Mouse (Mus musculus) layer of hippocampus, postnatal 14 days (tissue): ENCODE results near the gene Dspp. TPM values are rescaled to one million over a fixed set of nuclear protein-coding genes. Genes with fewer than 3 reads are reported as not detected.

ENCODE experiments used
- DNase-seq, 2 experiments: peaks; one replicate each; pipeline ENCODE4 v3.0.0; 2021 to 2022; ENCODE audit warnings: low spot score in 2 of 2, mixed read lengths in 1 of 2
- long read RNA-seq, 2 experiments: library from polyadenylated mRNA; stranded (forward); transcript quantifications; one replicate each; pipeline ENCODE4 v2.0.0; 2021
- total RNA-seq, 2 experiments: library from RNA; stranded (reverse); gene quantifications; 2 replicates each; pipeline ENCODE4 v1.2.3; 2021

The Dspp gene
- total RNA-seq = not detected
- long read RNA-seq, experiment 1 = 0 reads
- long read RNA-seq, experiment 2 = 0 reads

DNA sequence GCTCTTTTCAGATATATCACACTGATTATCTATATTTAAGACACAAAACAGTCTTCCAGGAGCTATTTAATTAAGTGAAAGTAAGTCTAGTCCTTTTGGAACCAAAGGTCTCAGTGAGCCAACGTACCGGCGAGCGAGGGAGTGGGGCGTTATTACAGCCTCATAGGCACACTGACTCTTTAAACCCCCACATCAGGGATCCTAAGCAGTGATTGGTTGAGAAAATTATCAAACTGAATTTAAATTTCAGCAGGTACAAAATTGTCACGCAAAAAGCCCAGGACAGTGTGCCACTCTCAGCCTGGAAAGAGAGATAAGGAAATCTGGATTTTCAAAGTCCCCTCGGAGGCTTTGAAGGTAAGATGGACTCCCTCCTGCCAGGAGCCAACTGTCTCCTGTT lies at the start of gene Dspp:
Dspp (plus strand) TSS at position 301 of the 400 bp plus-strand sequence.
- no peak for DNase-seq

DNA sequence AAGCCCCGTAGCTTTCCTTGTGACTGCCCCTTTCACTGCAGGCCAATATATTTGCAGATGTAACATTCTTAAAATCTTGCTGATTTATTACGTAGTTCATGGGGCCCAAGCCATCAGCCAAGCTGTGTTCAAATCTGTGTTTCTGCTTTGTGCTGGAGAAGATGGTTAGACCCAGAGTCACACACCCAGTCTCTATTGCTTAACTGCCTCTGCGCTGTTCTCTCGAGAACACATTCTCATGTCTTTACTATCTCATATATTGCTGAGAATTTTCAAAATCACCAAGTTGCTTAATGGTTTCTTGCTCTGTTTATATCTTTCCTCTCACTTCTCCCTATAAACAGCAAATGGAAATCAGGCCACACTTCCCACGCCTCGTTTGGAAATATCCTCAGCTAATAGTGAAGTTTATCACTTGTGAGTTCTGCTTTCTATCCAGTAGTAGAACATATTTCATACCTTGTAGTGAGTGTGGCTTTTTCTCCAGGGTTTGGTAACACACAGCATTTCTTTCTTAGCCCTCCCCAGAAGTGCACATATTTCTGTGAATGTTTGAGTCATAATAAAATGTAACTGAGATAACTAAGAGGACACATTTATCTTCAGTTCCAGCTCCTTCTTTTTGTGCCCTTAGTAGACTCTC lies 46.4 kb upstream of the Dspp start:
- DNase-seq = no peak

DNA sequence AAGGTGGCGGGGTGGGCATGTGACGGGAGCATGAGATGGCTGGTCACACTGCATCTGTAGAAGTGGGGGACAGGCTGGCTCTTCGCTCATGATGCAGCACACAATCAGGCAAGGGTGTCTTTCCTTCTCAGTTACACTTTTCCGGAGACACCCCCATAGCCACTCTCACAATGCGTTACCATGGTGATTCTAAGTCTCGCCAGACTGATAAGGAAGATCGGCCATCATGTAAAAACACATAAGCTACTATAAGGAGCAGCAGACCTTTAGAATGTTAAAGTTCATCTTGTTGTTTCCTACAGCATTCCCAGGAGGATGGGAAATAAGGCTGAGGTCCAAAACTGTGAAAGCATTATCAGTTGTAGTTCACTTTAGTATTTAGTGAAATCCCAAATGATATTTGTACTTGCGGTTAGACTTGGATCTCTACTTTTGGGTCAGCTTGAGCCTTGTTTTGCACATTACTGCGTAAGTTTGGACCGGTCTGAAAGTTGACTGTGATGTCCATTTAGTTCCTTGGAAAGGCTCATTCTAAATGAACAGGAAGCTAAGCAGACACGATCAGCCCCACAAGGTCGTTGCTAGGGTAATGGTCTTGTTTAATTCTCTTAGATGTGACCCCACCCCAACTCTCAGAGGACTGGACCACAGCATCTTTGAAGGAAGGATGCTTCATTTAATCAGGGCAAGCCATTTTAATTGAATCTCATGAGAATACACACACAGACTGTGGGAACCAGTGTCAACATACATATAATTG lies 43.8 kb upstream of the Dspp start:
- DNase-seq = no peak

DNA sequence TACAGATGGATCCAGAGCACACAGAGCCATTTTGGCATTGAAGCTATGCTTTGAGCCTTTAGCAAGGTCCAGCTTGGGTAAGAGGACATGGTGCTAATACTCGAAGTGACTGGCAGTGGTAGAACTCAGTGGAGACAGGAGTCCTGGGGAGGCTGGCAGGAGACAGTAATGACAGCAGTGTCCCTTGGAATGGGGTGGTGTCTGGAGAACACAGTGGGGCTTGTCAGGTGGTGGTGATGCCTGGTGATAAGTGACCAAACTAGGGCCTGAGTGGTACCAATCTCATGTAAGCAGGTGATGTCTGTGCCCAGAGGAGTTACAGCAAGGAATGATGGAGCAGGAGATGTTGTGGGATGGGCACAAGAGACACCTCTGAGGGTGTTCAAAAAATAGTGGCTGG lies 43.2 kb upstream of the Dspp start:
- no peak for DNase-seq

DNA sequence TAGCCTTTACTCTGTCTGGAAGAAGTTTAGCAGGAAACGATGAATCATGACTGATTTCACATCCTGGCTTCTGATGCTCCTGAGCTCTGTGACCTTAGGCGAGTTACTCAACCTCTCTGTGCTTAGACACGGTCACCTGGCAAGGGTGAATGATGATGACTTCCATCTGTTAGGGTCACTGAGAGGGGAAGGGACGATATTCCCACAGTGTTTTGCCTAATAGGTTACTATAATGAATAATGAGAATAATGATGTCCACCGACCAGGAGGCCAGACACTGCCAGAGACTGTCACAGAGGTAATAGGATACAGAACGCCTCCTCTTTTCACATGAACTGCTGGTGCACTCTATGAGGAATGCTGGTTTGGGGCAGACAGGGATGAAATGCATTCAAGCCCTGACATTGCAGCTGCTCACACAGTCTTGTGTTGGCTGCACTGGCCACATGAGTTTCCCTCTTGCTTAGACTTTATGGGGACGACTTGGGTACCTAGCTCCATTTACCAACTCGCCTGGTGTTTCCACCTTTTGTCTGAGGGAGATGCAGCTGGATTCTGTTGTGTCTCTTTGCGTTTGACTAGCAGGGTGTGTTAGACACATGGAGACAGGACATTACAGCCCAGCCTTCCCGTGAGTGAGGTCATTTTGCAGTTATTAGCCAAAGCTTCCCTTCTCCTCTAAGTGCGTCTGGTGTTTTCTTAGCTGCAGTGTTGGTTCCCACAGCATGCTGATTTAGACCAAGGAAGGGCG lies 42.1 kb upstream of the Dspp start:
- DNase-seq = no peak

DNA sequence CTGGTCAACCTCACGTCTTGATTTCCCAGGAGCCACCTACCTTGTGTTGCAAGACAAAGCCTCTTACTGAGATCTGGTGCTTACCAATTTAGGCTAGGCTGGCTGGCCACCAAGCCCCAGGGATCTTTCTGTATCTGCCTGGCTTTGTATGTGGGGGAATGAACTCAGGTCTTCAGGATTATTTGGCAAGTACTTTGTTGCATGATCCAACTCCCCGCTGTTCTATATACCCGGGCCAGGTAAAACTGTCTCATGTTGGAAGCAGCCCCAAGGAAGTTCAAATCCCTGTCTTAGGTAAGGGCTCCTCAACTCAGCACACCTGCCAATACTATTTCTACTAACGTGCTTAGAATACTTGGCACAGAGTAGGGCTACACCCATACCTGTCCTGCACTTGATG lies 39.6 kb upstream of the Dspp start:
- DNase-seq = no peak

DNA sequence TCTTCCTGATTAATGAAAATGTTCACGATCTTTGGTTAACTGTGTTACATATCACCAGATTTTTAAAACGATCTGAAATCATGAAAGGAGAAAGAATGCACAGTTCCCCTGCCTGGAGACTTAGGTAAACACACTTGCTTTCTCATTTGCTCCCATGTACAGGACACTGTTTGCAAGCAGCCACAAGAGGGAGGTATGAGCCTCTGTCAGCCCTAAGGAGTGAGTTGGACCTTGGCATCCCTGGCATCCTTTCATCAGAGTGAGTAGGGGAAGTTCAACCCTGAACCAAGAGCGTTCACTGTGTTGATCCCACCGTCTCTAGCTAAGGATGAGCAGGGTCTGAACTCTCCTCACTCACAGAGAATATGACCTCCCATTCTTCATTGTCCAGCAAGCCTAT lies 39.0 kb upstream of the Dspp start:
- no peak for DNase-seq

DNA sequence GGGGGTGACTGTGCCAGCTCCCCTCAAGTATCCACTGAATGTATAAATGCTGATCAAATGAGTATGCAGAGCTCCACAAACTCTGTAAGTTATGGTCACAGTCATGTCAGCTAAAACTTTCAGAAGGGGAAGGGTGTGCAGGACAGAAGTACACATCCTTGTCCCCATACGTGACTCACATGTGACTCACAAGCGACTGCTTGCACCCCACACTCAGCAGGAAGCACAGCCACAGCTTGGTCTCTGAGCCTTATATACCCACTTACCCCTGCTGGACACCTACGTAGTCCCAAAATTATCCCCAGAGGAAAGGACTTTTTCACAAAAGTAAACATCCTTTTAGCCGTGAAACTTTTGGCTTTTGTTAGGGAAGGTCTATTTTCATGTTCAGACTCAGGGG lies 36.8 kb upstream of the Dspp start:
- no peak for DNase-seq

DNA sequence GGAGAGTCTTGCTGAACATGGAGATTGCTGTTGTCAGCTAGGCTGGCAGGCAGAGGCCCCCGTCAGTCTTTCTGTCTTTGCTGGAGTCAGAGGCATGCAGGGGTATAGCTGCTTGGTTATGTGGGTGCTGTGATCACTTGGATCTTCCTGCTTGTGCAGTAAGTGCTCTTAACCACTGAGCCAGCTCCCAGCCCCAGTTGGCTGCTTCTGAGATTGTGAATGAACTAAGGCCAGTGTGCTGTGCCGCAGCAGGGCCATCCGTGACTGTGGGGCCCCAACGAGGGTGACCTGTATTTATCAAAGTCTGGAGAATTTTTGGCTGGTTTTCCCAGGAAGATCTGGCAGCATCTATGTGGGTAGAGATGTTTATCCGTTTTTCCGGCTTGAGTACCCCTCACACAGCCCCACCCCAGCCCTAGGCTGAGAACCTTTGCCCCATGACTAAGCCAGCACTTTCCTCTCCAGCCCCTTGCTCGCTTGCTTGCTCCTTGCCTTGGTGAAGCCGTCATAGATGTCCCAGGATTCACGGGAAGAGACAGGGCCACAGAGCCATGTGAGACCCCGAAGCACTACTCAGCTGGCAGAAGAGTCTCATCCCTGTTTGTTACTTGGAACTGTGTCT lies 32.5 kb upstream of the Dspp start:
- no peak for DNase-seq

DNA sequence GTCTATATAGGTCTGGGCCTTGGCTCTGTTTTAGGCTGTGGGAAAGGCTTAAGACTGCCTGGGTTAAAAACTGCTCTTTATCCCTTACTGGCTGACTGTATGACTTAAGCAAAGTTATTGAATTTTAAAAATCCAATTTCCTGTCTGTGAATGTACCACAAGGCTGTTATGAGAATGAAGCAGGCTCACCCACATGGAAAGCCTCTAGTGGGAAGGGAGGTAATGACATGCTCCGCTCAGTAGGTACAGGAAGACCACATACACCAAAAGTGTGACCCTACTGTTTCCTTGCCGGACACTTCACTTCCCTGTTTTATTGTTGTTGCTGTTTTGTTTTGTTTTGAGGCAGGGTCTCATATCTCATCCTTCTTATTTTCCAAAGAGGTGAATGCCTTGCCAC lies 29.4 kb upstream of the Dspp start:
- no peak for DNase-seq

DNA sequence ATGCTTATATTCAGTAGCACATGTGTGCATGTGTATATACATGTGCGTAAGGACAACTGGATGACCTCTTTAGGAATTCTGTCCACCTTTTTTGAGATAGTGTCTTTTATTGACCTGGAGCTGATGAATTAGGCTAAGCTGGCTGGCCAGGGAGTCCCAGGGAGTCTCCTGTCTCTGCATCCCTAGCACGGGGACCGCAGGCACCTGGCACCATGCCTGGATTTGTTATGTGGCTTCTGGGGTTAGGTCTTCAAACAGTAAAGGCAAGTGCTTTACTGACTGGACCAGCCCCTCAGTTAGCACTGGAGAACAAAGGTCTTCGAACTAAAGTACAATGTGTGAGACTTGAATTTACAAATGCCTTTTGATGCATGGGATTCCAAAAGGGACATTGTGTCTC lies 26.5 kb upstream of the Dspp start:
- DNase-seq = no peak

DNA sequence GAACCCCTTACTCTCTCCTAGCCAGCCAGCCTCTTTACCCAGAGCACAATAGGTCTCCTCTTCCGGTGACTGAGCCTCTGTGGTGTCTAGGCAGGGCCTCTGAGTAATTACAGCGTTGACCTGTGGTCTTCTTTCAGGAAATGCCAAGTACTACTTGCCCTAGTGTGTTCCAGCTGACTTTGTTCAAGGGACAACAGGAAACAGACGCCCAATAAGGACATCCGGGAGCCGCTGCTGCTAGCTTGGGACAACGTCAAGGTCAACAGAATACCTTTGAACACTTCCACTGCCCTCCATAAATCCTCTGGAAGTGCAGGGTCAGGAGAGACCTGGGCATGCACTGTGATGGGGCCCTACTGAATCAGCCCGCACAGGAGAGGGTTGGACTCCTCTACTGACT lies 21.2 kb upstream of the Dspp start:
- no peak for DNase-seq

DNA sequence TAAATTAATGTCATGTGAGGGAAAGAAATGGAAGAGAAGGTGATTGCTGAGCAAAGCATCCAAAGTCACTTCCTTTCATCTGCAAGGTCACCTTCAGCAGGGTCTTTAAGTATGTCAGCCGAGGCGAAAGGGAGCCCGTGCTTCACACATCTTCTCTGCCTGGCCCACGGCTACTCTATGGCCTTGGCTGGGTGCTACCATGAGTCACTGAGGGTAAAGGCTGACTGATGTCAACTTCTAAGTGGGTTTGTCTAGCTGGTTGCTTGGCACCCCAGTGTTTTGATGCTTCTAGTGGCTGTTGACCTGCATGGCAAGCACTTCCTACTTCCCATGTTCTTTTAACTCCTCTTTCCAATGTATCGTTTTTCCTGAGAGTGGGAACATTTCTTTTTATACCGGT lies 20.3 kb upstream of the Dspp start:
- no peak for DNase-seq

DNA sequence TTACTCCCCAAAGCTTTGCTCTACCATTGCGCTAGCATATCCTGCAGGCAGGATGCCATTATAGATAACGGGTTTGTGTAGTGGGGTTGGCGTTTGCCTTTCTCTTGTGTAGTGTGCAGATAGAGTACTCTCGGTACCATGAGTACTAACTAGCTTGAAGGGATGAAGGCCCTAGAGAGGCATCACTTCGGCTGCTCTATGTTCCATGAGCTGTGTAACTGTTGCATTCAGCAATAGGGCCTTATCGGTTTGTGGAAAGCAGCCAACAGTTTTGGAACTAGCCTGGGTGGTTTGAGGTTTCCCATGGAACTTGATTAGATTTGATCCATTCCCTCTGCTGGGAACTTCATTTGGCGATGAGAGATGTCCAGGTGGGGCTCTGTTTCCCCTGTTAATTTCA lies 12.8 kb upstream of the Dspp start:
- no peak for DNase-seq

DNA sequence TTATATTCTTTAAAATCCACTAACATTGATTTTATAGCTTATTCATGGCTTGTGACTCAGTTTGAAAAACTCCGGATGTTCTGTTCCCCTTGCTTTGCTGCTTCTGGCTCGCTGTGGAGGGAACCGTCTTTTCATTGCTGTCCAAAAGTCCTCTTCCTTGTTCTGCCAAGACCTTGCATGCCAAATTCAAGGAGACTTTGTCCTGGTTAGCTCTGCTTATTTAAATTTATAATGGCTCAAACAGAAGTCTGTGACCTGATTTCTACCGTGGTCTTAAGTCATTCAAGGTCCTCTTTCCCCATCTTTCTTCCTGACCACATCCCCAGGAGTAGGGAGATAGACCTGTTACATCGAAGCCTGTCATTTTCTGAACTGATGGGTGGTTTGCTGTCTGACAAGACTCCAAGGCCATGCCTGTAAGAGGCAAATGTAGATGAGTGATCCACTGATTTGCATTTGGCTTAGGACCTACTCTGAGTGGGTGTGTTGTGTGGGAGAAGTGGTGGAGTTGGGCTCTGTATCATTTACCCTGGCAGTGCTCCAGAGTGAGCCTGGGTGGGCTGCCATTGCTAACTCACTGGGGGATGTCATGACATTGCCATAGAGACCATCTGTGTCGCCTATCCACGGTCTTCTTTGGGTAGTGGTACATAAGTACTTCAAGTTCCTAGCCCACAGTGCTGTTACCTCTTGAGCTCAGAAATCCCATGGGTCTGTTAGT lies 12.0 kb upstream of the Dspp start:
- DNase-seq = peak; percentile 65 to 80

DNA sequence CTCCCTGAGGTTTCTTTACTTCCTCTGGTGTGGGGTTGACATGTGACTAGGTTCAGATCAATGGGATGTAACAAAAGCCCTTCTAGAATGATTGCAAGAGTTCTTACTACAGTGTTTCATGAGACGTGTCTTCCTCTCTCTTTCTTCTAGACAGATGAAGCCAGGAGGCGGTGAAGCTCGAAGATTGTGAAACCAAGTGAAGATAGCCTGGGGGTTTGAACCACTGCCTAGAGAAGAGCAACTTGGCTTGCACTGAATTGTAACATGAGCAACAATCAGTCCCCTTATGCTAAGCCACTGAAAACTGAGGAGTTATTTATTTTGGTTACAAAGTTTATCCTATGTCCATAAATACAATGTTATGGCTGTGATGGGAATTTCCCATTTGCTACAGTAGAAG lies 9.9 kb upstream of the Dspp start:
- DNase-seq = no peak

DNA sequence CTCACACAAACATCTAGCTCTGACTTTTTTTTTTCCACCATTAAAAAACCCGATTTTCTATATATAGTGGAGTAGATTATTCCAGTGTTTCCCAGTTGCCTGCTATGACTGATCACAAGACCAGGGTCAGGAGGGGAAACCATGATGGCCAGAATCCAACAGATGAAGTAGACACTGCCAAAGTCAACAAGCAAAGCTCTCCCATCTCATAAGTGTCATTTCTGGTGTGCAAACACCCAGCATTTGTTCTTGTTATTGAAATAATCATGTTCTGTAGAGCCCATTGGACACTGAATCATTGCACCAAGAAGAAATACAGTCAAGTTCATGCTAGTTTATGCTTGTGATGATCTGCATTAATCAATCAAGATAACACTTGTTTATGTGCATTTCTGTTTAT lies 9.1 kb upstream of the Dspp start:
- DNase-seq = no peak

DNA sequence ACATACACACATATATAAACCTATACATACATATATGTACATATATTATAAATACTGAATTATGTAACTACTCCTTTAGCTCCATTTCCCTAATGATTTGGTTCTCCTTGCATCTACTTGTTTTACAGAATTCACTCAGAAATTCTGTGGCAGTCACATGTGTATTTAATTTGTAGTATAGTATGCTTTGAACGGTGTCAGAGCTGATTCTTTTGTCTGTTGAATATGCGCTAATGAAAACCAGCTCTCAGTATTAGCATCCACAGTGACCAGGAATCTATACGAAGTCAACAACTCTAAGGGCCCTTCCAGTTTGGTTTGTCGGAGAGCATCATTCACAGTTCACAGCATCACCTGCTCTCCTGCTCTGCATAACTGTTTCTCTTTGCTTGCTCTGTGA lies 7.0 kb upstream of the Dspp start:
- no peak for DNase-seq

DNA sequence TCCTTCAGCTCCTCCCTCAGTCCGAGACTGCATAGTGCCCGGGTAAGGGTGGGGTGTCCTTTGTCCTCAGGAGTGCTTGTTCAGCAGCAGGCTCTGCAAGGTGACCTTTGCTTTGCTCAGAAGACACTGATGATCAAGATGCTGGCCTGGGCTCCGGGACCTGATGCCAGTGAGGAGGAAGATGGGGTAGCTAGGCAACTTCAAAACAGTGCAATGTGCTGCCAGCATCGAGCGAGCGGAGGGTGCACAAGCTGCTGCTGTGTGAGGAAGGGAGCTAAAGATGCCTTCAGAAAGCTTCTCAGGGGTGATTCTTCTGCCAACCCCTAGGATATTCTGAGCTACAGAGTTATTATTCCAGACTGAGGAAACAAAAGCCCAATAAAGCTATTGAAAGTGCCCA lies 2.6 kb downstream of the Dspp start:
- DNase-seq = peak; percentile 32 to 44

DNA sequence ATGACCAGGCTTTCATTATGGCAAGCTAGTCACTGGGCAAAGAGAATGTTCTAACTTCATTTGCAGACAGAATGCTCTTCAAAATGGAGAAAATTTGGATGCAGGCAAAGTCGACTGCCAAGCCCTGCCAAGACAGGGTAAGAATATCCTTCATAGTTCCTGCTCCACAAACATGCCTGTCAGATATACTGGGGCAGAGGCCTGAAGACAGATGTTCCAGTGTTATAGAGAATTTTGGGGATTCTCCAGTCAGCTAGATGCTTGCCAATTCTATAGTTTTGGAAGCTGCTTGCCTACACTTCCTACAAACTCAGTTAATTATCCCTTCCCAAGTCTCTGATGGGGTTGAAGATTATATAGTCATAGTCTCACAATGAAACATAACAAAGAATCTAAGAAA lies 13.2 kb downstream of the Dspp start:
- DNase-seq = no peak

DNA sequence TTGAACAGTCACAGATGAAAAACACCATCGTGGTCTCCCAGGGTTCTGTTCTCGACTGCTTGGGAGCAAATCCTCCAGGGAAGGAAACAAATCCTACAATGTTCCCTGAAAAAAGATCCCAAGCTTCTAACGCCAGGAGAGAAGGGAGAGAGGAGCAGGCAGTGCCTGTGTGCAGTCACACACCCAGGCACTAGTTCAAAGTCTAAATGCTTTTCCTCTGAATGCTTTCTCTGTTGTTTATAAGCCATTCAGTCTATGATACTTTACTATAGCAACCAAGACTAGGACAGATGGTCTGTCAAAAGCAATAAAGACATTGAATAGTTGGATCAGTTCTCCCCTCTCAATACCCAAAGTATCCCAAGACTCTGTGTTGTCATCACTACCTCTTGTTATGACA lies 16.8 kb downstream of the Dspp start:
- no peak for DNase-seq
